Mouse (Mus musculus) adrenal gland, postnatal 25 days (tissue): ENCODE measurements at regions not wholly inside any gene's neighbourhood (a gene's known extent, or its start where the extent isn't known, plus 50 kb on each side); places are given as distances from the start of the nearest gene placed in this dataset.
A peak's percentile ranks its signal among the peaks of the same experiment; 100 is the strongest.
"Not testable (repeated sequence)": the region's sequence is repeated elsewhere in the genome, so short reads cannot be mapped to it uniquely, and the experiment has no call there.

ENCODE experiments used
- DNase-seq: peaks from one replicate; pipeline ENCODE4 v3.0.0; 2021; ENCODE audit warnings: mixed read lengths

GRCm38 (mm10) chr4:146263038-146263685 lies 106.5 kb downstream of the Zfp600 start:
- DNase-seq, result peak; percentile 28

- DNase-seq, result not testable (repeated sequence)
These were observed 107.2 kb downstream of the Zfp600 start for GRCm38 (mm10) chr4:146263790-146264189.

GRCm38 (mm10) chr4:146270119-146270747 lies 113.6 kb downstream of the Zfp600 start:
- DNase-seq, result not testable (repeated sequence)
